Mouse (Mus musculus): ENCODE results near the gene Dtx2. TPM values are rescaled to one million over a fixed set of nuclear protein-coding genes. Genes with fewer than 3 reads are reported as not detected.
A peak's percentile ranks its signal among the peaks of the same experiment; 100 is the strongest.

Dtx2 gene
- total and polyA plus RNA-seq, 2 experiments from 2014 or later, result 14.6 to 27.4 TPM

- Histone ChIP-seq H3K9ac (replicated peaks; ENCODE audit: low read depth, low read length) (no peak overlapping the region), H3K9me3 (replicated peaks; ENCODE audit: control insufficient read depth, low read length) (no peaks in the 10 kb centered on the region), H3K4me3 (ENCODE audit: low read depth, low read length) (no peak overlapping the region), H3K27me3 (ENCODE audit: control insufficient read depth, insufficient read depth, low read length) (no peaks in the 10 kb centered on the region), H3K36me3 (replicated peaks; ENCODE audit: control insufficient read depth, insufficient read depth, low read length) (peaks cover 19% of the 10 kb centered on the region), H3K4me2 (ENCODE audit: low read depth, low read length) (no peak overlapping the region), H3K27ac (ENCODE audit: low read depth) (peak overlapping the region; percentile 62; the same call in 1 of the 2 replicates), H3K4me1 (ENCODE audit: control insufficient read depth, insufficient read depth) (no peaks in the 10 kb centered on the region)
- TF ChIP-seq CTCF (IDR thresholded peaks at IDR 0.05; ENCODE audit: low read depth), result no peak
- no peak for TF ChIP-seq EP300 (IDR thresholded peaks at IDR 0.05; ENCODE audit: low read depth)
- no peak for ATAC-seq (ENCODE audit: insufficient read depth, low read depth)
- DNase-seq (ENCODE audit: low spot score), result no peak
- WGBS, result 63% methylated on average over 2 of the region's 2 CpGs
These were observed 7.7 kb downstream of the Dtx2 start for GRCm38 (mm10) chr5:136002325-136002724.

GRCm38 (mm10) chr5:136002751-136003151, 8.2 kb downstream of the Dtx2 start:
- Histone ChIP-seq H3K9me3 (replicated peaks; ENCODE audit: control insufficient read depth, low read length) (no peaks in the 10 kb centered on the region), H3K4me3 (ENCODE audit: low read depth, low read length) (no peak overlapping the region), H3K36me3 (replicated peaks; ENCODE audit: control insufficient read depth, insufficient read depth, low read length) (peaks cover 15% of the 10 kb centered on the region; the same call in 1 of the 2 replicates), H3K27ac (ENCODE audit: low read depth) (peak overlapping the region; percentile 62), H3K4me1 (ENCODE audit: control insufficient read depth, insufficient read depth) (no peaks in the 10 kb centered on the region), H3K9ac (replicated peaks; ENCODE audit: low read depth, low read length) (peak overlapping the region; percentile 27; the same call in 1 of the 2 replicates), H3K27me3 (ENCODE audit: control insufficient read depth, insufficient read depth, low read length) (no peaks in the 10 kb centered on the region), H3K4me2 (ENCODE audit: low read depth, low read length) (no peak overlapping the region)
- 22% methylated on average over 3 of the region's 3 CpGs for WGBS
- ATAC-seq (ENCODE audit: insufficient read depth, low read depth) (no peak), DNase-seq (ENCODE audit: low spot score) (no peak)
- no peak for TF ChIP-seq CTCF (IDR thresholded peaks at IDR 0.05; ENCODE audit: low read depth)
- TF ChIP-seq EP300 (IDR thresholded peaks at IDR 0.05; ENCODE audit: low read depth), result no peak

GRCm38 (mm10) chr5:136004537-136004936, 9.9 kb downstream of the Dtx2 start:
- H3K4me3 ChIP-seq (ENCODE audit: low read depth, low read length), result no peak overlapping the region

DNA sequence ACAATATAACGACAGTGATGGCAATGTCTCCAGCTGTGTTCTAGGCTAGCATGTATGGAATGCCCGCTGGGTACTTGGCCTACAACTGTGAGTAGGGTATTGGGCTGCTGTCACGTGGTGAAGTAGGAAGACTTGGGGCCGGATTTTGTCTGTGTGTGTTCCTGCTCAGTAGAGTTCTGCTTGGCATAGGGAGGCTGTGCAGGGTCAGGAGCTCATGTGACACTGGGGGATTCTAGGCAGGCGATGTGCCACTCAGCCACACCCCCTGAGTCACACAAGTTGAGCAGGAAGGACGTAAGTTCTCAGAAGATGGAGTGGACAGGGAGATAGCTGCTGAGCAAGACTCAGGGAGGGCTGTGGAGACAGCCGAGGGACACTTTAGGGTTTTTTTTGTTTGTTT, 13.1 kb downstream of the Dtx2 start:
- 64% methylated on average over 7 of the region's 7 CpGs for WGBS
- H3K4me1 ChIP-seq (ENCODE audit: control insufficient read depth, insufficient read depth), result no peaks in the 10 kb centered on the region
- no peaks in the 10 kb centered on the region for H3K27me3 ChIP-seq (ENCODE audit: control insufficient read depth, insufficient read depth, low read length)
- H3K9me3 ChIP-seq (replicated peaks; ENCODE audit: control insufficient read depth, low read length), result no peaks in the 10 kb centered on the region
- H3K4me2 ChIP-seq (ENCODE audit: low read depth, low read length), result no peak overlapping the region
- ATAC-seq (ENCODE audit: insufficient read depth, low read depth), result no peak
- no peak for TF ChIP-seq CTCF (IDR thresholded peaks at IDR 0.05; ENCODE audit: low read depth)
- no peak for DNase-seq (ENCODE audit: low spot score)
- H3K9ac ChIP-seq (replicated peaks; ENCODE audit: low read depth, low read length), result no peak overlapping the region
- no peak overlapping the region for H3K4me3 ChIP-seq (ENCODE audit: low read depth, low read length)
- no peak overlapping the region for H3K27ac ChIP-seq (ENCODE audit: low read depth)
- peaks cover 16% of the 10 kb centered on the region for H3K36me3 ChIP-seq (replicated peaks; ENCODE audit: control insufficient read depth, insufficient read depth, low read length)

More at GRCm38 (mm10) chr5:136004537-136004936, 9.9 kb downstream of the Dtx2 start:
- H3K4me1 ChIP-seq (ENCODE audit: control insufficient read depth, insufficient read depth), result no peaks in the 10 kb centered on the region
- H3K36me3 ChIP-seq (replicated peaks; ENCODE audit: control insufficient read depth, insufficient read depth, low read length), result no peaks in the 10 kb centered on the region
- H3K27me3 ChIP-seq (ENCODE audit: control insufficient read depth, insufficient read depth, low read length), result no peaks in the 10 kb centered on the region
- no peak overlapping the region for H3K4me2 ChIP-seq (ENCODE audit: low read depth, low read length)
- H3K27ac ChIP-seq (ENCODE audit: low read depth), result no peak overlapping the region
- no peak for TF ChIP-seq EP300 (IDR thresholded peaks at IDR 0.05; ENCODE audit: low read depth)
- TF ChIP-seq CTCF (IDR thresholded peaks at IDR 0.05; ENCODE audit: low read depth), result no peak
- WGBS, result 67% methylated on average over 4 of the region's 4 CpGs
- no peaks in the 10 kb centered on the region for H3K9me3 ChIP-seq (replicated peaks; ENCODE audit: control insufficient read depth, low read length)
- DNase-seq (ENCODE audit: low spot score), result no peak
- ATAC-seq (ENCODE audit: insufficient read depth, low read depth), result no peak
- H3K9ac ChIP-seq (replicated peaks; ENCODE audit: low read depth, low read length), result no peak overlapping the region

GRCm38 (mm10) chr5:136014877-136015276, 20.3 kb downstream of the Dtx2 start:
- peak; percentile 72 for DNase-seq (ENCODE audit: low spot score)
- no peak overlapping the region for H3K4me3 ChIP-seq (ENCODE audit: low read depth, low read length)
- H3K27ac ChIP-seq (ENCODE audit: low read depth), result peak overlapping the region; percentile 77
- H3K9me3 ChIP-seq (replicated peaks; ENCODE audit: control insufficient read depth, low read length), result no peaks in the 10 kb centered on the region
- ATAC-seq (ENCODE audit: insufficient read depth, low read depth), result peak; percentile 93
- no peaks in the 10 kb centered on the region for H3K27me3 ChIP-seq (ENCODE audit: control insufficient read depth, insufficient read depth, low read length)
- peak overlapping the region; percentile 19 for H3K4me2 ChIP-seq (ENCODE audit: low read depth, low read length)
- peaks cover 26% of the 10 kb centered on the region for H3K4me1 ChIP-seq (ENCODE audit: control insufficient read depth, insufficient read depth)
- no peak overlapping the region; the same call in 1 of the 2 replicates for H3K9ac ChIP-seq (replicated peaks; ENCODE audit: low read depth, low read length)
- TF ChIP-seq CTCF (IDR thresholded peaks at IDR 0.05; ENCODE audit: low read depth) (no peak), EP300 (IDR thresholded peaks at IDR 0.05; ENCODE audit: low read depth) (no peak)
- WGBS, result 43% methylated on average over 10 of the region's 10 CpGs
- peaks cover 20% of the 10 kb centered on the region for H3K36me3 ChIP-seq (replicated peaks; ENCODE audit: control insufficient read depth, insufficient read depth, low read length)

DNA sequence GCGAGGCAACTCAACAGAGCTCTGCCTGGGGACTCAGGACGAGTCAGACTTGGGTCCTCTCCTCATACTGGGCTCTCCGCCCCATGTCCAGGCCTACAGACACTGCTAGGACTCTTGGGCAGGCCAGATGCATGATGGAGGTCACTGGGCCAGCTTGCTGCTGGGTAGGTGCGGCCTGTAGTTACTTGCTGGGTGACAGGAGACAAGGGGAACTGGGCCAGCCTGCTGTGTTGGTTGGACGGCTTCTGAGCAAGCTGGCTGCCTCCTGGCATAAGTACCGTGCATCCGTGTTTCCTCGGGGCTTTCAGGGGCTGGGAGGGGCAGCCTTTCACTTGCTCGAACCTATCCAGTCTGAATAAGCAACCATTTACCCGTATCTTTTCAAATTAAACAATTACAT, 21.0 kb downstream of the Dtx2 start:
- H3K36me3 ChIP-seq (replicated peaks; ENCODE audit: control insufficient read depth, insufficient read depth, low read length), result peaks cover 18% of the 10 kb centered on the region
- ATAC-seq (ENCODE audit: insufficient read depth, low read depth) (no peak; the same call in 1 of the 2 replicates), DNase-seq (ENCODE audit: low spot score) (no peak)
- H3K27me3 ChIP-seq (ENCODE audit: control insufficient read depth, insufficient read depth, low read length), result no peaks in the 10 kb centered on the region
- H3K4me3 ChIP-seq (ENCODE audit: low read depth, low read length), result 0 out of 2 replicates have a peak overlapping the region, but pooled peaks have one; percentile 3
- TF ChIP-seq CTCF (IDR thresholded peaks at IDR 0.05; ENCODE audit: low read depth) (no peak), EP300 (IDR thresholded peaks at IDR 0.05; ENCODE audit: low read depth) (no peak)
- H3K4me1 ChIP-seq (ENCODE audit: control insufficient read depth, insufficient read depth), result peaks cover 29% of the 10 kb centered on the region
- WGBS, result 53% methylated on average over 10 of the region's 10 CpGs
- H3K4me2 ChIP-seq (ENCODE audit: low read depth, low read length), result peak overlapping the region; percentile 19
- no peak overlapping the region for H3K9ac ChIP-seq (replicated peaks; ENCODE audit: low read depth, low read length)
- peak overlapping the region; percentile 77 for H3K27ac ChIP-seq (ENCODE audit: low read depth)
- no peaks in the 10 kb centered on the region for H3K9me3 ChIP-seq (replicated peaks; ENCODE audit: control insufficient read depth, low read length)
